Mouse (Mus musculus) adrenal gland, postnatal 36 days (tissue): ENCODE results near the gene Grin2b. TPM values are rescaled to one million over a fixed set of nuclear protein-coding genes. Genes with fewer than 3 reads are reported as not detected.

Source experiments
- DNase-seq, 2 experiments: peaks; one replicate each; pipeline ENCODE4 v3.0.0; 2021; ENCODE audit warnings: mixed read lengths in 1 of 2
- total RNA-seq, 2 experiments: library from RNA; stranded (reverse); gene quantifications; 2 replicates each; pipeline ENCODE4 v1.2.3; 2021

Gene Grin2b
- total RNA-seq, 2 experiments from 2014 or later: 0.23 to 0.40 TPM

GRCm38 (mm10) chr6:136008120-136008519, 165.2 kb downstream of the Grin2b start:
- no peak for DNase-seq

GRCm38 (mm10) chr6:135994691-135995090, 178.6 kb downstream of the Grin2b start:
- DNase-seq: no peak

GRCm38 (mm10) chr6:135993897-135994296, 179.4 kb downstream of the Grin2b start:
- DNase-seq: no peak

GRCm38 (mm10) chr6:135993378-135993777, 179.9 kb downstream of the Grin2b start:
- DNase-seq: no peak

- DNase-seq: no peak
Measured at GRCm38 (mm10) chr6:135976106-135976505, 197.2 kb downstream of the Grin2b start.

- no peak for DNase-seq
Measured at GRCm38 (mm10) chr6:135972481-135972880, 200.8 kb downstream of the Grin2b start.

GRCm38 (mm10) chr6:135971481-135971880, 201.8 kb downstream of the Grin2b start:
- no peak for DNase-seq

- DNase-seq: no peak
Measured at GRCm38 (mm10) chr6:135970716-135971318, 202.5 kb downstream of the Grin2b start.

GRCm38 (mm10) chr6:135961766-135962165, 211.5 kb downstream of the Grin2b start:
- no peak for DNase-seq

GRCm38 (mm10) chr6:135959629-135960028, 213.7 kb downstream of the Grin2b start:
- DNase-seq: peak in 1 of 2 experiments; percentile 4

GRCm38 (mm10) chr6:135951666-135952065, 221.6 kb downstream of the Grin2b start:
- DNase-seq: no peak

- DNase-seq: no peak
Measured at GRCm38 (mm10) chr6:135945511-135945910, 227.8 kb downstream of the Grin2b start.

- DNase-seq: no peak
Measured at GRCm38 (mm10) chr6:135944358-135944757, 229.0 kb downstream of the Grin2b start.

- no peak for DNase-seq
Measured at GRCm38 (mm10) chr6:135943121-135943617, 230.1 kb downstream of the Grin2b start.

GRCm38 (mm10) chr6:135932924-135933323, 240.4 kb downstream of the Grin2b start:
- no peak for DNase-seq

- DNase-seq: no peak
Measured at GRCm38 (mm10) chr6:135932400-135932920, 240.9 kb downstream of the Grin2b start.

GRCm38 (mm10) chr6:135917676-135918075, 255.6 kb downstream of the Grin2b start:
- DNase-seq: no peak

- no peak for DNase-seq
Measured at GRCm38 (mm10) chr6:135914608-135915007, 258.7 kb downstream of the Grin2b start.

GRCm38 (mm10) chr6:135912114-135912513, 261.2 kb downstream of the Grin2b start:
- DNase-seq: no peak

GRCm38 (mm10) chr6:135911131-135911530, 262.2 kb downstream of the Grin2b start:
- DNase-seq: no peak

GRCm38 (mm10) chr6:135907540-135908320, 265.6 kb downstream of the Grin2b start:
- DNase-seq: peak; percentile 87 to 90

GRCm38 (mm10) chr6:135907137-135907536, 266.2 kb downstream of the Grin2b start:
- DNase-seq: no peak

GRCm38 (mm10) chr6:135904391-135904790, 268.9 kb downstream of the Grin2b start:
- DNase-seq: peak in 1 of 2 experiments; percentile 14
